Mouse (Mus musculus) embryonic fibroblast, embryonic 13.5 days (primary cell): ENCODE data around the gene 1110008L16Rik. TPM values are rescaled to one million over a fixed set of nuclear protein-coding genes. Genes with fewer than 3 reads are reported as not detected.

Source experiments
- H3K27ac ChIP-seq: 2 replicates; pipeline ENCODE4 v1.5.1; 2012; ENCODE audit warnings: low read length, control low read depth, inconsistent platforms; ENCODE audit not compliant: insufficient read depth
- H3K4me1 ChIP-seq: 2 replicates; pipeline ENCODE4 v1.6.1; 2011; ENCODE audit warnings: low read length; ENCODE audit not compliant: control insufficient read depth, insufficient read depth
- H3K4me3 ChIP-seq: 2 replicates; pipeline ENCODE4 v1.5.1; 2011; ENCODE audit warnings: mild to moderate bottlenecking, control low read depth, low read length; ENCODE audit not compliant: insufficient read depth
- CTCF ChIP-seq: IDR thresholded peaks from 2 replicates; pipeline ENCODE4 v1.5.1; 2011; ENCODE audit warnings: mild to moderate bottlenecking, control low read depth, low read length, moderate library complexity, borderline replicate concordance; ENCODE audit not compliant: insufficient read depth
- POLR2A ChIP-seq: IDR thresholded peaks from 2 replicates; pipeline ENCODE4 v1.6.1; 2011; ENCODE audit warnings: low read depth, mild to moderate bottlenecking, control low read depth, low read length, moderate library complexity
- polyA plus RNA-seq: library from polyadenylated mRNA; stranded (reverse); fragments of >200 nt; gene quantifications from 2 replicates; pipeline ENCODE4 v1.2.4, GENCODE M21; 2011; ENCODE audit warnings: low read depth; ENCODE audit not compliant: missing spikeins, insufficient read length

1110008L16Rik gene
- polyA plus RNA-seq, 1 experiment: 10.2 TPM

- TF ChIP-seq POLR2A: no peak
- TF ChIP-seq CTCF: no peak
- peak overlapping the region; percentile 55 for H3K27ac ChIP-seq
- H3K4me1 ChIP-seq: no peaks in the 10 kb centered on the region; the same call in 1 of the 2 replicates
- peak overlapping the region; percentile 81 for H3K4me3 ChIP-seq
Observed at GRCm38 (mm10) chr12:55399128-55399677, 99.8 kb downstream of the 1110008L16Rik start.

- no peak for TF ChIP-seq POLR2A
- no peak for TF ChIP-seq CTCF
- H3K27ac ChIP-seq: no peak overlapping the region
- H3K4me1 ChIP-seq: no peaks in the 10 kb centered on the region
- no peak overlapping the region for H3K4me3 ChIP-seq
Observed at GRCm38 (mm10) chr12:55407888-55408287, 108.5 kb downstream of the 1110008L16Rik start.

GRCm38 (mm10) chr12:55415255-55415654, 115.9 kb downstream of the 1110008L16Rik start:
- no peak overlapping the region for H3K4me3 ChIP-seq
- no peak for TF ChIP-seq POLR2A
- TF ChIP-seq CTCF: no peak
- H3K4me1 ChIP-seq: no peaks in the 10 kb centered on the region
- H3K27ac ChIP-seq: no peak overlapping the region

- no peak overlapping the region for H3K27ac ChIP-seq
- H3K4me3 ChIP-seq: no peak overlapping the region
- no peaks in the 10 kb centered on the region for H3K4me1 ChIP-seq
- TF ChIP-seq POLR2A (no peak), CTCF (no peak)
Observed at GRCm38 (mm10) chr12:55415762-55416161, 116.4 kb downstream of the 1110008L16Rik start.

GRCm38 (mm10) chr12:55420220-55420619, 120.8 kb downstream of the 1110008L16Rik start:
- no peak overlapping the region for H3K27ac ChIP-seq
- TF ChIP-seq POLR2A (no peak), CTCF (no peak)
- H3K4me1 ChIP-seq: no peaks in the 10 kb centered on the region
- H3K4me3 ChIP-seq: no peak overlapping the region

- H3K4me1 ChIP-seq: no peaks in the 10 kb centered on the region
- no peak for TF ChIP-seq POLR2A
- TF ChIP-seq CTCF: no peak
- H3K27ac ChIP-seq: no peak overlapping the region
- H3K4me3 ChIP-seq: no peak overlapping the region
Observed at GRCm38 (mm10) chr12:55422057-55422456, 122.7 kb downstream of the 1110008L16Rik start.

- Histone ChIP-seq H3K4me1 (no peaks in the 10 kb centered on the region), H3K4me3 (no peak overlapping the region), H3K27ac (no peak overlapping the region)
- no peak for TF ChIP-seq POLR2A
Observed at GRCm38 (mm10) chr12:55426300-55426699, 126.9 kb downstream of the 1110008L16Rik start.

GRCm38 (mm10) chr12:55429201-55429600, 129.8 kb downstream of the 1110008L16Rik start:
- Histone ChIP-seq H3K4me3 (no peak overlapping the region), H3K27ac (no peak overlapping the region), H3K4me1 (no peaks in the 10 kb centered on the region)
- TF ChIP-seq CTCF (no peak), POLR2A (no peak)

GRCm38 (mm10) chr12:55429956-55430355, 130.6 kb downstream of the 1110008L16Rik start:
- TF ChIP-seq CTCF (no peak), POLR2A (no peak)
- H3K27ac ChIP-seq: no peak overlapping the region
- H3K4me3 ChIP-seq: no peak overlapping the region
- no peaks in the 10 kb centered on the region for H3K4me1 ChIP-seq

Other genes with a start within 250 kb of the 1110008L16Rik start
- gene 2700097O09Rik, start 219.5 kb upstream of the 1110008L16Rik start, polyA plus RNA-seq: 10.5 and 12.3 TPM in 2 replicates
- 201 and 204 TPM in 2 replicates for gene Srp54a, start 219.3 kb upstream of the 1110008L16Rik start, polyA plus RNA-seq
- gene Fam177a, start 175.1 kb upstream of the 1110008L16Rik start, polyA plus RNA-seq: 19.7 and 20.0 TPM in 2 replicates
- 27.6 and 48.1 TPM in 2 replicates for gene Srp54b, start 144.5 kb upstream of the 1110008L16Rik start, polyA plus RNA-seq
- 9.2 and 13.0 TPM in 2 replicates for gene 1700047I17Rik2, start 100.0 kb upstream of the 1110008L16Rik start, polyA plus RNA-seq
- gene Srp54c, start 69.4 kb upstream of the 1110008L16Rik start, polyA plus RNA-seq: 117 and 143 TPM in 2 replicates
- 27.2 and 31.0 TPM in 2 replicates for gene Ppp2r3c, start 3.4 kb downstream of the 1110008L16Rik start, polyA plus RNA-seq
- 184 and 197 TPM in 2 replicates for gene Psma6, start 84.6 kb downstream of the 1110008L16Rik start, polyA plus RNA-seq
- 40.4 and 40.8 TPM in 2 replicates for gene Nfkbia, start 193.1 kb downstream of the 1110008L16Rik start, polyA plus RNA-seq